Mouse (Mus musculus): ENCODE measurements around the gene Chst1.

GRCm38 (mm10) chr2:92550051-92550450, 49.5 kb upstream of the Chst1 start:
- TF ChIP-seq POLR2A (IDR thresholded peaks at IDR 0.05; ENCODE audit: extremely low read depth, insufficient read depth, low read length) (no peak), CTCF (IDR thresholded peaks at IDR 0.05; ENCODE audit: extremely low read depth, insufficient read depth, low read length) (no peak)

Data from cortical plate, adult 2 months (tissue).